Mouse (Mus musculus): ENCODE measurements at regions not wholly inside any gene's neighbourhood (a gene's known extent, or its start where the extent isn't known, plus 50 kb on each side); places are given as distances from the start of the nearest gene placed in this dataset.

DNA sequence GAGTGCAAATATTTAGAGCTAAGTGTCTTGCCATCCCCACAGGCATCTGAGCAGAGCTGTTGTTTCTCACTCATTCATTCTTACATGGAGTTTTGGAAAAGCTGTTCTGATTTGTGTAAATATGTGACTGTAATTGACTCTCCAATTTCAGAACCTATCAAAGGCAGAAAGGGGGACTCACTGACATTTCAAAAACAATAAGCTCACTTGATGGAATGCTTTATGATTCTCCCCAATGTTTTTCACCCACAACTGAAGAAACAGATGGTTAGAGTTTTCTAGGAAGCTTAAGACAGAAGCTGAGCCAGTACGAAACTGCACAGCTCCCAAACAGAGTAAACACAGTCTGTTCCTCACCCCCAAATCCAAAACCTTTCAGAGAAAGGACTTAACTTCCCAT, 460.1 kb upstream of the Etaa1 start:
- DNase-seq (ENCODE audit: low spot score) = peak; percentile 5

DNA sequence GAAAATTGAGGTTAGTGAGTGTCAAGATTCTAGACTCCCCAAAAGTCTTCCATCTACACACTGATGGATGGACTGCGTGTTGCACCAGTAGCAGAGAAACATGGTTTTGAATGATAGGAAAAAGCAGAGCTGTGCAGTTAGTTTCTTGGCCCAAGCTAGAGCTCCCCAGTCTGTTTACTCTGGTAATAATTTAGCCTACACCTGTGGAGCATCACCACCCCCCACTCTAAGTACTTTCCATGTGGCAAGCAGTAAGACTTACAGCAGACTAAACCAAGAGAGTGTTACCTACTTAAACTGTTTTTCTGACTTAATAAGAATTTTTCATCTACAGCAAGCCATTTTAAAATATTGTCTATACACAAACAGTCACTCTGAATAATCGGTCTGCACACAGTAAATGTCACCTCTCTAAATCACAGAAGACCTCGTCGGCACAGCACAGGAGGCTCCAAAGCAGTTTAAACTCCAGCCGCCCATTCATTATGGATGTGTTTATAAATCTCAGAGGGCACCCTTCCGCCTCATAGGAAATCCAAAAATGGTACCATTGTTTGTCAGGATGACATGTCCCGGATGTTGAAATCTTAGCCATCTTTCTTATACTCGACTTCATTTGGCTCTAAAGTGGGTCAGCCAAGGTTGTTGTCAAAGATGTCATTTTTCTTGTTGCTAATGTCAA, 454.5 kb upstream of the Etaa1 start:
- DNase-seq (ENCODE audit: low spot score) = no peak

DNA sequence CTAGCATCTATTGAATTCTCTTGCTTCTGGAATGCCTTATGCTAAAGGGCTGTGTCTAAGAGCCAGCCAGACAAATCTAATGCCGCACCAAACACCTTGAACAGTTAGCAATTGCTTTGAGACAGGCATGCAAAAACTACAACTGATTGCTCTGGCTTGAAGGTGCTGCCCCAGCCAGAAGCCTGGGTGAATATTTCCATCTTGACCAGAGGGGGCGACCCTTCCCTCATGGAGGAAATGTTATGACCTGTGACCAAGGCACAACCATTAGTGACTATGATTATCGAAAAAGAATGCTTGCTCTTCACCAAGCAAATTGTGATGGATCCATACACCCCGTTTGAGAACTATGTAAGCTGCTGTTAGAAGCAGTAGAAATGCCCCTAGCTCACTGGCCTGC, 445.9 kb upstream of the Etaa1 start:
- no peak for DNase-seq (ENCODE audit: low spot score)

DNA sequence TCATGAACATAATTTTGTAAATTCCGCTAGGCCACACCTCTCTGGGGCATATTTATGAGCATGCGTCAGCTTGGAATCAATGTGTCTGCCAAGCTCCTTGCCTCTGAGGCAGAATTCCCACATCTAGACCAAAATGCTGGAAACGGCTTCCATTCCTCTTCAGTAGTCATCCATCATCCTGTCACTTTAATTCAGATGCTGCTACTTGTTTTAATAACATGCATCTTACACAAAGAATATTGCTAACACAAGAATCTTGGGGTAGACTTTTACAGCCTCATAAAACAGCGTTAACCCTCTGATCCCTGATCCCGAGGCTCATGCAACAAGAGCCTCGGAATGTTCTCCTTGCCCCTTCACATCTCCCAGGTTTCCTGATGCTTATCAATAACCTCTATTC, 442.7 kb upstream of the Etaa1 start:
- DNase-seq (ENCODE audit: low spot score) = no peak

DNA sequence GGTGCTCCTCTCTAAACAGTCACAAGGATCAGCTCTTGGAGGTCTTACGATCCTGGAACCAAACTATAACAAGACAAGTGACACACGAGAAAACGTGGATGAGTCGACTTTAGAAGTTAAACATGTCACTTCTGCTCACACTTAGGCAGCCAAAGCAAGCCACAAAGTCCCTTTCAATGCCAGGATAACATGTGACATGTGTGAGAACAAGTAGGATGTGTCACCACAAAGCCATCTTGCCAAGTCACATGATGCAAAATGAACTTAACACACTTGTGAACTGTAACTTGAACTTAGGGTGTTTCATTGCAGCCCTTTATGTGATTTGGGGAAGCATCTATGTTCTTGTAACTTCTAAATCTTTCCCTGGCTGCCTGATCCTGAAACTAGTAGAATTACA, 442.0 kb upstream of the Etaa1 start:
- DNase-seq (ENCODE audit: low spot score) = no peak

DNA sequence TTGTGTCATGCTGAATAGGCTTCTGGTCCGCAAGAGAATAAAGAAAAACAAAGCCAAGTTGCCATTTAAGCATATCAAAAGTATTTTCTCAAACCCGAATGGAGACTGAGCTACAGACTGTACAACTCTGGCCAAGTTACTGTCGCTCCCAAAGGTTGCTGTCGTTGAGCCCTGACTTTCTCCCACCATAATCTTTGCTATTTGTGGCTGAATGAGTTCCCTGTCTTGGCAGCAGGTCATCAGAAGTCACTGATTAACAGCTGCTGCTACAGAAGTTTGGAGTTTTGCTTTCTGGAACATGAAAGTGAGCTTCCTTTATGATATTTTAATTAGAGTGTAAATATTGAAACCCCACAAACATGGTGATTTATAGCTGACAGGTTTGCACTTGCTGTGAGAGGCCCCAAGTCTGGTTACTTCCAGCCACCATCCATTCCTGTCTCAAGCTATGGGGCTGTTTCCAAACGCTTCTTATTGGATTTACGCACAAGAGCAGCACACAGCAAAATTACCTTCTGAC, 419.2 kb upstream of the Etaa1 start:
- DNase-seq (ENCODE audit: low spot score) = no peak

DNA sequence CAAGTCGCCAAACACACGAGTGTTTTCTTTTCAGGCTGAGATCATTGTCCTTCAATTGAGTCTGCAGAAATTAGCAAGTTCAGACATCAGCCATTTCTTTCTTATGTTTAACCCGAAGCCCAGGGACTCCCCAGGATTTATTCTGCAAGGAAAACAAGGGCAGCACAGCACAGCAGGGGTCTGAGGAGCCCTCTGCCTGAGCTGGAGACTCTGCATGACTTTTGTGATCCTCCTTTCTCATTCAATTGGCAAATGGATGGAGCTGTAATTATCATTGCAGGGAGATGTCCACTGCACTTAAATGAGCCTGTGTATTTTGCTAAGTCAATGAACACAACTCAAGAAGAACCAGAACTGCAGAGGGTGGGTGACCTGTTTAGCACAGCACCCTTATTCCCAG, 417.6 kb upstream of the Etaa1 start:
- DNase-seq (ENCODE audit: low spot score) = no peak

DNA sequence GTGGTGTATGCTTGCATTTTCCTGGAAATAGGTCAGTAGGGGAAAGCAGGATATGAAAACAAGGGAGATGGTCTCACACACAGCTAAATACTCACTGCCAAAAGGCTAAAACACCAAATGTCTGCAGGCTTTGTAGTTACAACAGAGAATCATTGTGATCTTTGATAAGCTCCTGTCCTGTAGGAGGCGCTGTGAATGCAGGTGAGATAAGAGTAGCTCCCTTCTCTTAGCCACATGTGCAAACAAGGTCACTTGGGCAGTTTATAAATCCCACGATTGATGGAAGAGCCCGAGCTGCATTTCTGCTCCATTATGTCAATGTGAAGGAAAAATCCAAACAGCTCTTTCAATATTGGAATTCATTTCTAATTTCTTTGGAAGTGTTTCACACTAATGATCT, 417.2 kb upstream of the Etaa1 start:
- DNase-seq (ENCODE audit: low spot score) = no peak

DNA sequence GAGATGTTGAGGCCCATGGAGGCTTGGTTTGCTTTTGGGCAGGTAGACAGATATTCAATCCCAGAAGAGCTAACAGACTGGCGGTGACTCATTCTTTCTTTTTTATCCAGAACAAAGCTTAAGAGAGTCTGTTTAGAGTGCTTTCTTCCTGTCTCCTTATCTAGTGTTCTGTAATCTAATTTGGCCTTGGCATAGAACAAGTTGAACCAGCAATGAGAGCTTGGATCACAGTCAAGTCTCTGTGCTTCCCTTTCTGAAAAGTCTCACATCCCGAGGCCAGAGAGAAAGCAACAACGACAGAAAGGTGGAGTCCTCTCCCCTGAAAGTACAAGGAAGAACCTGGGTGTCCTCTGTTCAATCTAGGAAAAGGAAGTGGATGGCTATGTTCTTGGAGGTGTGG, 401.2 kb upstream of the Etaa1 start:
- DNase-seq (ENCODE audit: low spot score) = no peak

DNA sequence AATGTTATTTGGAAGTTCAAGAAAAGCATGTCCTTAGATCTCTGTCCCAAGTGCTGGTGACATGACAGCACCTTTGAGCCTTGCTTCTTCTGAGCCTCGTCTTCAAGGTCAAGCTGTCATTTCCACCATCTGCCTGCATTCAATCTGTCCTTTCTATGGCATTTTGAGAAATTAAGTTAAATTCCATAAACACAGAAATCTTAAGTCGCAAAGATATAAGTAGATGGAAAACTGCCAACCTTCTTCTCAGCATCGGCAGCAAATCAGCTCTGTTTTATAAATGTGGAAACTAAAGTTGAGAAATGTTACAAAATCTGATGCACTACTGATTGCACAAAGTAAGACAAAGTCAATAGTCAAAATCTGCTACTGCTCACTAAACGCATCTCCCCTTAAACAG, 400.5 kb upstream of the Etaa1 start:
- no peak for DNase-seq (ENCODE audit: low spot score)

DNA sequence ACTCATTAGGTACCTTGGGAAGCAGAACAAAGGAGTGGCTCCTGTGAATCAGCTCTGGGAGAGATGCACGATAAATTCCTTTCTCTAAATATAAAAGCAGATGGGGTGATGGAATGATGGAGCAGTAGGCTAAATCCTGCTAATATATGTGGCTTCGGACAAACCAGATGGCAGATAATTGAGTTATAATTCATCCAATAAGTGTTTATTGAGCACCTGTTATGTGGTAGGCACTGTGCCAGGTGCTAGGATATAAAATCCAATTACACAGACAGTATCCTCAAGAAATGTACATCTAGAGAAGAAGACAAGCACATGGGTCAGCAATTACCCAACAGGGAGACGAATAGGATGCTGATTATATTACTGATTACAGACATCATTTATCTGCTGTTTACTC, 394.2 kb upstream of the Etaa1 start:
- no peak for DNase-seq (ENCODE audit: low spot score)

DNA sequence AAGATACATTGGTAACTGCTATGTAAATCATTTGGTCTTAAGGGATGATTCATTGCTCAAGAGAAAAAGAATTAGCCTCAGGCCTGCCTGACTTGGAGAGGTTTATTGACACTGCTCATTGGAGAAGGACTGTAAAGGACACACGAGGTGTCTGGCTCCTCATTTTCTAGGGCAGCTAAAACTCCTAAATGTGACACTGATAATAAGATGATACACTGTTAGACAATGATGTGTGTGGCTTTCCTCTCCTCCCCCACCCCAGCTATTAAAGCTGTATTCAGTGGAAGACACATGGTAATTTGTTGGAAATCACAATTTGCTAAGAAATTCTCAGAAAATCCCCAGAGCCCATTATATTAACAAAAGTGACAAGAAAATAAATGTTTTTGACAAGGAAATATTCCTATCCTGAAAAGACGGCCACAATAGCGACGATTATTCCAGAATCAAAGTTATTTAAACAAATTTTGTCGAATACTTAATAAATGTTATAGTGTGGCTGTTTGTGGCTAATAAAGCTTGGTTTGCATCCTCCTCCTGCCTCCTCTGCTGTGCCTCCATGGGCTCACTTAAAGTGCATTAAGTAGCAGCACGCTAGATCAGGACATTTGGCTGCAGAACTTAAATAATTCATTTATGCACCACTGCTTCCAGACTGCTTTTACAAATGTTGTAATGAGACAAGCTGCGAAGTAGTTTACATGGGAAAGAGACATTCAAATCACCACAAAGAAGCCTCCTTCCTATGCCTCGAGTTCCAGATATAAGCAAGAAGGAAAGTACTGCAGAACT, 360.0 kb upstream of the Etaa1 start:
- no peak for DNase-seq (ENCODE audit: low spot score)

DNA sequence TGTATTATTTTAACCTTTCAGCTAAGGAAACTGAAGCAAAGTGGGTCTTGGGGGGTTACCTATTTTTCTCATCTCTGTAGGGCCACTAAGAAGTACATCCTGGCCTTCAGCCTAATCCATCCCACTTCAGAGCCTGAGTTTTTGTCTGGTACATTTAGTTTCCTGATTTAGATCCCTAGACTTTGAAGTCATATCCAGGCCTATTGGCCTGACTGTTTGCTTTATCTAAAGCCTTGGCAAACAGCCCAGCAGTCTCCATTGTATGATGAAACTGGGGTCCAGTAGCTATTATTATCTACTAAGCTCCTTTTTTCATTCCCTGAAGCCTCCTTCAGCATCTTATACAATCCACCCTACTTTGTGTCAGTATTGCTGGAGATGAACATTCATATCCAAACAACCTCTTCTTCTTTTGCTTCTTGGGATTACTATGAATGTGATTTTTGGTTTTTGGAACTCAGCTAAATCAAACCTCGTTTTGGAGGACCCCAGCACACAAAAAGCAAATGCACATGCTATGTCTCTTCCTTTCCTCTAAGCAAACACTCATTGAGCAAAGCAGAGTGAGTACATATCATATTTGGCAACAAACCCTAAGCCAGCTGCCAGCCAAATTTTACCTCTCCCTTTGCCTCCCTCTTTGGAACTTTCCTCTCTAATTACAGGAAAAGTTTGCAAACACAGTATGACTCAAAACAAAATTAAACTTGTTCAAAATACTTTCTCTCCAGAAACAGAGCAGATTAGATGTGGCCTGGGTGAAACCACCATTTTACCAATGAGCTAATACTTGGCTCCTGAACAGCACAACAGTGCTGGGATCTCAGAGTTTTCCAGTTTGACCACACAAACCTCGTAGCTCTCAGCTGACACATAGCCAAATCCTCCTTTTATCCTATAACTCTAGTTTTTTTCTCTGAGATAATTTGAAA, 342.8 kb upstream of the Etaa1 start:
- DNase-seq (ENCODE audit: low spot score) = no peak

DNA sequence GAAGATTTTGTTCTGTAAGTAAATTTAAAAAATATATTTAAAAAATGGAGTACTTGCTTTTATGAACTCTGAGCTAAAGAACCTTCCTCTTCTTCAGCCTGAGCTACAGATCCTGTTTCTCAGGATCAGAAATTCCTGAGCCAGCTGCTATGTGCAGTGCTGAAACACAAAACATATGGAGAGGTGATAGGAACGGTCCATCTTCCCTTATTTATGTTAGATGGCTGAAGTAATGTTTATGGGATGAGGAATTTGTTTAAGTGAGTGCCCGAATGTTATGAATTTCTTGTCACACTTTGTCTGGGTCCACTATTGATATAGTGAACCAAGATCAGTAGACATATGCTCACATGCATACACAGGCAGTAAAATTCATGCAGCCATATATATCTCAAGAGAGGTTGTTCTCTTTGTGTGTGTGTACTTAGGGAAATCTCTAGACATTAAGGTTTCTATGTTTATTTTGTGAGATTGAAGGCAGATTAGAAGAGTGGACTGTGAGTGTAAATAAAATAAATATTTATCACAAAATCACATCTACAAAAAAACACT, 325.0 kb upstream of the Etaa1 start:
- no peak for DNase-seq (ENCODE audit: low spot score)

DNA sequence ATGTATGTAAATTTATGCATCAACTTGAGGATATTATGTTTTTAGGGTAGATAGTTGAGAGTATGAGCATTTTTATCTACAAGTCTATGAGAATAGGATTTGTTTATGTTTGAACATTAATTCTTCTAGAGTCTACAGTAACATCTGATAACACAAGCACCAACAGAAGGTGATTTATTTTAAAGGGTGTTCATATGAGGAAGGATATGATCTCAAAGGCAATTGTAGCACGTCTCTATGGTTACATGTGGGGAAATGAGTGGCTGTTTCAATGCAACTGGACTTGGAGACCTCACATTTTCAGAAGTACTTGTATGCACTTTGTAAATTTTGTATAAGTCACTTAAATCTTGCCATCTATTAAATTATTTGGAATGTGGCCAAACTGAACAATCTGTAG, 318.7 kb upstream of the Etaa1 start:
- DNase-seq (ENCODE audit: low spot score) = no peak

DNA sequence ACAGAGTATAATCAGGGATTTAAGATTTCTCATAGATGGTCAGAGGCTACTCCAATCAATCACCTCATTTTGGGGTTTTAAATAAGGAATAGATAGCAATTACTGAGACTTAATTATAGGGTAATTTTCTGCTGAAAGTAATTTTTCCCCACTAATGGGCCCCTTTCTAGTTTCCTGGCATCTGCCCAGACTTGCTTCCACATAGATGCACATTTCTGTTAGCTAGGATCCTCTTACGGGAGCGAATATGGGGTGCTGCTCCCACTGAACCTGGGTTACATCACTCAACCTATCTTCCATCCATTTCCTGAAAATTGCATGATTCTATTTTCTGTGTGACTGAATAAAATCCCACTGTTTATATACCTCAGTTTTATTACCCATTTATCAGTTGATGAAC, 312.5 kb upstream of the Etaa1 start:
- DNase-seq (ENCODE audit: low spot score) = no peak

DNA sequence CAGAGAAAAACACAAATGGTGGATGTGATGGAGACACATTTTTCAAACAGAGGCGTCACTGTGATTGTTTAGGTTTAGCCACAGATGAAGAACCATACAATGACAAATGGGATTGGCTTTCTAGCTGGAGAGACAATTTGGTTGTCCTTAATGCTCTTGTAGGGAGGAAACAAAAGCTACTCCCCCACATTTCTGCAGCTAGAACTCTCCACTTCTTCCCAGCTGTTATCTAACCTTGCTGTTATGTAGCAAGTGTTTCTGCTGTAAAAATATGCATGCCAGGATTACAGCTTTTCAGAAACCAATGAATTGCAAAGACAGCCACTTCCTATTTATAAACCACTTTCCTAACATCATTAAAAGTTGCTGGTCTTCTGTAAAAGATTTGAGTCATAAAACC, 309.2 kb upstream of the Etaa1 start:
- DNase-seq (ENCODE audit: low spot score) = no peak

DNA sequence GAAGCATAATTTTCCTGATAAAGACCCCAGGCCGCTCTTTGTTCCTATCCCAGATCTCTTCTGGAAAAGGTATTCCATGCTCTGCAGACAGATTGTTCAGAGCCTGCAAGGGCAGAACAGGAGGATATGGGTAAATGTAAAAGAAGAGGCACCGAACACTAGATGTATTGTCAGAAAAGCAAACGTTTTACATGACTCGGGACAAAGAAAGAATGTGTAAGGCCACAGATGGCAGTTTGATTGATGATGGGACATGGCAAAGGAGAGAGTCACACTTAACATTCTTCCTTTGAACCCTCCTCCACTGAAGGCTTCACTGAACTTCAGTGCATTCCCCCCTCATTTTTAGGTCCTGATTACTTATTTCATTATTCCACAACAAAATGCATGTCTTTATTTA, 295.6 kb upstream of the Etaa1 start:
- no peak for DNase-seq (ENCODE audit: low spot score)

DNA sequence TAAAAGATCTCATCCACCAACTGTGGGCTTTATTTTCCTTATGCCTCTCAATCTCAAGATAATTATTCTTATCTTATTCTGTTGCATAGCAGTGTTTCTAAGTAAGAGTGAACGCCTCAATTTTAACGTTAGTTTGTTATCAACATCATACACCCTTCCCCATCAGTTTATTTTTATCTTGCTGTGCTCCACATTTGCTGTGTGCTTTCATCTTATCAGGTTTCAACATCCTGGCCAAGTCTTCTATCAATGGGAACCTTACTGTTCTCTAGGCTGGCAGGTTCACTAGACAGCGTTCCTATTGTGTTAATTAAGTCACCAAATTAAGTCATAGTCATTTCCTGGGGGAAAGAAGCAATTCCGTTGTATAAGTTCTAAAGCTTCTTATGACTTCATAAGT, 263.1 kb upstream of the Etaa1 start:
- no peak for DNase-seq (ENCODE audit: low spot score)

DNA sequence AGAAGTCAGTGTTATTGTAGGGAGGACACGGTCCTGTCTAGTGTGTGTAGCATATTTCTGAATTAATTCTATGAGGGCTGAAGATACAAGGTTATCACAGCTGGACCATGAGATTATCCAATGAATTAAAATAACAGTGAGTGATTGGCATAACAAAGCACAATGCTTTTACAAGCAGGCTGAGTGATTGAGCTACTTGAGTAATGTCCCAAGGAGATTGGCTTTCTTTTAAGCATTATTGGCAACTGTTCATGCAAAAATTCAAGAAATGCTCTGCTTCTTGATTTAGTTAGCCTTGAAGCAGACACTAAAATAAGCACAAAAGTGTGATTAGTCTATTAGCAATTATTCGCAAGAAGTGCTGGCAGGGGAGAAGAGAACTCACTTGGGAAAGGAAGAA, 219.4 kb upstream of the Etaa1 start:
- no peak for DNase-seq (ENCODE audit: low spot score)

DNA sequence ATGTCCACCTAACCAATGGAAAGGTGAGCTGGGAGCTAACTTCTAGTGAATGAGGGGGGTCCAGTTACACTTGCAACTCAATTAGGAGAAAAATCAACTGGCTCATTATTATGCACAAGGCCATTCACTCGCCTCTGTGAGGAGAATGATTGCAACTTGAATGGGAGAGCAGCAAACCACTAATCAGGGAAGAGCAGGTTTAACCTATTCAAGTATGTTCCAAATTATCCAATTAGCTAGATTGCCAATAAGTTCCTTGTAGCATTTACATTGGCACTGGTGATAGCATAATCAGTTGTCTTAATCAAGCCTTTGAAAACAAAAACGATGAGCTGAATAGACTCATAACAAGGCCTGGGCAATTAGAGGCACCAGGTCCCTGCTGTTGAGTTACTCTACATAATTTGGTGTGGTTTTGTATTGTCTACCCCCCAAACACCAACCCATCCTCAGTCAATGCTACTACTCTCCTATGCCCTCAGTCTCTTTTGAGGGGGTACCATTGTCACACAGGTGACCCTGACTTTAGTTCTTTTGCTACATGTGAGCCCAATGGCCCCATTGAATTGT, 217.6 kb upstream of the Etaa1 start:
- DNase-seq (ENCODE audit: low spot score) = no peak
